Mouse (Mus musculus) lung, postnatal 25 days (tissue): ENCODE results near the gene Trem2.

Source experiments
- DNase-seq: peaks from one replicate; pipeline ENCODE4 v3.0.0; 2022; ENCODE audit warnings: low spot score

Gene Trem2

DNA sequence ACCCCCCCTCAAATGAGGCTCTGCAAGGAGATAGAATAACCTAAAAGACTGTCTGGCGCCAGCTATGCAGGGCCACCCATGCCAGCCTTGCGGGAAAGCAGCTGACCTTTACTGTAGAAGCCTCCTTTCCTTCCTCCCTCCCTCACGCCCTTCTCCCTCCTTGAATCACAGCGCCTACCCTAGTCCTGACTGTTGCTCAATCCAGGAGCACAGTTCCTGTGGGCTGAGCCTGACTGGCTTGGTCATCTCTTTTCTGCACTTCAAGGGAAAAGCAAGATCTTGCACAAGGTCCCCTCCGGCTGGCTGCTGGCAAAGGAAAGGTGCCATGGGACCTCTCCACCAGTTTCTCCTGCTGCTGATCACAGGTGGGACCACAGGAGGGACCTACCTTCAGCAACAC lies at the start of gene Trem2:
TSS of gene Trem2 (plus strand) at position 171 of the 400 bp plus-strand sequence.
- DNase-seq = peak; percentile 41

DNA sequence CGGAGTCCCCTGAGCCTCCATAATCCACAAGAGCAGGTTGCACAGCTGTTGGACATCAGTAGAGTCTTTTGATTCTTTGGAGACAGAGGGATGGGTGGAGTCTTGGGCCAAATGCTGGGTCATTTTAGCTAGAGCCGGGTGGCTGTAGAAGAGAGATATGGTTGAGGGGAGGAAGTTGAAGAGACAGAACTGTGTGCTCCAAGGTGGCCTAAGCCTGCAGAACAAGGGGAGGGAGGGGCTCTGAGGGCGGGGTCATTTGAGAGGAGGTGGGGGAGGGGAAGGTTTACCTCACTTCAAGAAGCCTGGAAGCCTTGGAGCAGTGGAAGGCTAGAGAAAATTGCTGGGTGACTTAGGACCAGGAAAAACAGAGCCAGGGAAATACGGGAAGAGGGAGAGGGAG lies 47.0 kb upstream of the Trem2 start, which contains the start of gene Treml2:
TSS of gene Treml2 (plus strand) at position 296 of the 400 bp plus-strand sequence.
- no peak for DNase-seq

DNA sequence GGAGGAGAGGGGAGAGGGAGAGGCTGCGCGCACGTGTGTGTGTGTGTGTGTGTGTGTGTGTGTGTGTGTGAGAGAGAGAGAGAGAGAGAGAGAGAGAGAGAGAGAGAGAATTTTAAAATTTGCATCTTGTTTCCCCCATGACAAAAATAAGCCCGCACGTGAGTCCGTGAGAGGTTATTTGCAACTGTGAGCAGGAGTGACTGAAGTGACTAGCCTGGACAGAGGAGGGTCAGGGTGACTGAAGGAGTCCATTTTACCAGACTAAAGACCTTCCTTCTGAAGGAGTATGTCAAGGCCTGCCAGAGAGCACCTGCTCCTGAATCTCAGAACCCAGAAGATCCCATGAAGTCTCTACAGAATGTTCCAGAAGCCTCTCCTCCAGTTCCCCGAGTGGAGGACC lies 46.4 kb upstream of the Trem2 start:
- no peak for DNase-seq

DNA sequence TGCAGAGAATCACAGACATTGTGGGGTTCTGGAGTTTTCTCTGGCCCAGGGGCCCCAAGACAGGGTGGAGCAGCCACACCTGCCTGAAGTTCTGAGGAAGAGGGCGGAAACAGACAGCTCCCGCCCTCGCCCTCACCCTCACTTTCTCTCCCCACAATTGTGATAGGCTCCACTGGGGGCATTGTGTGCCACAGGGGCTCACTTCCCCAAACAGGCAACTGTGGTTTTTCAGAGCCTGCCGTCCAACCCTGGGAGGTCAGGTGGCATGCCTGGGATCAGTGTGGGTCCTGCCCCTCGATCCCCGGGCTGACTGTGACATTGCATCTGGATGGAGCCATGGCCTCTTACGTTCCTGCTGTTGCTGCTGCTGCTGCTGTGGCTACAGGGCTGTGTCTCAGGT lies 46.0 kb upstream of the Trem2 start:
- peak; percentile 39 for DNase-seq

DNA sequence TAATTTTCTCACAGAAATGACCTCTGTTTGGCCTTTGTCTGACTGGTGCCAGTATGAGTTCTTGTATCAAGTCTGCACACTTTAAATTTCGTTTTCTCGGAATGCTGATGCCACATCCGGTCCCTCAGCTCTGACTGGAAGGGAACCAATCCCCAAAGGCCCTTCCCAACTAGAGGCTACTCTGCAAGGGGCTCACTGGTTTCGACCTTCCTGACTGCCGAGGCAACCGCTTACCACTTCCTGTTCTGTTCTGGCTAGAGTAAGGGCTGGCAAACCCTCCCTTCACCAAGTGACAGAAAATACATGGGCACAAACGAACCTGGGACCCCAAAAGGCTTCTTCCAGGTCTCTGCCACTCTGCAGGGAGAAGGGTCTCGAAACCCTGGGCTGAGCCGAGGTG lies 45.3 kb upstream of the Trem2 start:
- DNase-seq = peak; percentile 31

DNA sequence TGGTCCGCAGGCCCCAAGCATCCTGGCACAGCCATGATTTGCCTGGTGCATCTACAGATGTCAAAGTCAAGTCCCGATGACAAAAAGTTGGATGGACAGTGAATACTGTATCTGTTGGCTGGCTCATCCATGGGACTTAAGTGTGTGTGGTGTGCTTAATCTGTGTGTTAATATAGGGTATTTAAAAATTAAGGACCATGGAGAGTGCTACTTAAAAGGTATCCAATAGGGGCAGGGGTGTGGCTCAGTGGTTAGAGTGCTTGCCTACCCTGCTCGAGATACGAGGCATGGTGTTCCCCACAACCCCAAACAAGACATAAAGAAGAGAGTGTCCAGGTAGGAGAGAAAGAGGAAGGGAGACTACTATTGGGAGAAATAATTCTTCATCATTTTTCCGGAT lies 44.4 kb upstream of the Trem2 start:
- DNase-seq = no peak

DNA sequence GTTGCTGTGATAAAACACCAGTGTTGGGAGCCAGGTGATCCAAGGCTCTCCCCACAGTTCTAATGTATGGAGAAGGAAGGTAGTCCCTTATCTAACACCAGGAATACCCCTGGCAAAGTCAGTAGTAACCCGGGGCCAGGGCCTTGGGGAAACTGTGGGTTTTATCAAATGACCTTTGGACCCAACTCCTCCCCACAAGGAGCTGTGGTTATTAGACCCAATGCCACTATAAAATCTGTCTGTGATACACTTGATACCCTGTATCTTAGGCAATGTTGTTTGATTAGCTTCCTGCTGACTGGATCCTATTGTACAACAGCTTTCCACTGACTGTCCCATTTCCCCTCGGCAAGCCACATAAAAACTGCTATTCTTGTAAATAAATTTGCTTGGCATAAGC lies 34.1 kb upstream of the Trem2 start:
- no peak for DNase-seq

DNA sequence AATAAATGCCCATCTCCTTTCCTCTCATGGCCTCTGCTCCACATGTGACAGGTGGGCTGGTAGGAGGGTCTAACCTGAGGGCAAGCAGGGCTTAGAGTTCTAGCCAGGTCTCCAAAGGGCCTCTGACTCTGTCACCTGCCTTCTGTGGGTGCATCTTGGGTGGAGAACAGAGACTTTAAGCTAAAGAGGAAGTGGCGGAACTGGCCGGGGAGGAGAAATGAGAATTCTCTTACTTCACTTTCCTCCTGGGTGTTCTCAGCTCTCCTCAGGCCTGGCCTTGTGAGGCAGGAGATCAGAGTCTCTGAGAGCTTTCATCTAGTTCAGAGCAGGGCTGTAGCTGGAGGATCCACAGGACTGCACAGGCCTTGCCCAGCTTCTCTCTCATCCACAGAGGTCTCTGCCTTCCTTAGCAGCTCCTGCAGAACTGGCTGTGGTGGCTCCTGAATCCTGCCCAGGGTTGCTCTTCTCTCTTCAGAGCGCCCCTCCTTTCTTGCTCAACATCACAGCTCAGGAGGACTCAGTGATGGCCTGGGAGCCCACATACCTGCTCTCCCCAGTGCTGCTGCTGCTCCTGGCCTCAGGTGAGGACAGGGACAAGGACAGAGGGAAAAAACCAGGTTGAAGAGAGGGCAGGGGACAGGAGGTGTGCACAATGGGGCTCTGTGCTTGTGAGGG lies 30.2 kb upstream of the Trem2 start, which contains the start of gene B430306N03Rik:
TSS of gene B430306N03Rik (plus strand) at position 237 of the 675 bp plus-strand sequence.
- DNase-seq = peak; percentile 21

DNA sequence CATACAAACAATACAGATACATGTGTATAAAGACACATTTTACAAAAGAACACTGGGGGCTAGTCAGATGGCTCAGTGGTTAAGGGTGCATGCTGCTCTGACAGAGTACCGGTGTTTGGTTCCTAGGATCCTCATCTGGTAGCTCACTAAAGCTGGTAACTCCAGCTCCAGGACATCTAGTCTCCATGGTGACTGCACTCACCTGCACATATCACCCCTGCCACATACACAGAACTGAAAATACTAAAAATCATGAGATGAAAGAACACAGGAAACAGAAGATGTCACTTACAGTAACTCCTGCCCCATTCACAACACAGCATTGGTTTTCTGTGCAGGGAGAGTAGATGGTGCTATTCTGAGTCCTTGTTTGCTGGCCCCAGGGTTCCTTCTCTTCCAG lies 27.5 kb upstream of the Trem2 start:
- DNase-seq = no peak

DNA sequence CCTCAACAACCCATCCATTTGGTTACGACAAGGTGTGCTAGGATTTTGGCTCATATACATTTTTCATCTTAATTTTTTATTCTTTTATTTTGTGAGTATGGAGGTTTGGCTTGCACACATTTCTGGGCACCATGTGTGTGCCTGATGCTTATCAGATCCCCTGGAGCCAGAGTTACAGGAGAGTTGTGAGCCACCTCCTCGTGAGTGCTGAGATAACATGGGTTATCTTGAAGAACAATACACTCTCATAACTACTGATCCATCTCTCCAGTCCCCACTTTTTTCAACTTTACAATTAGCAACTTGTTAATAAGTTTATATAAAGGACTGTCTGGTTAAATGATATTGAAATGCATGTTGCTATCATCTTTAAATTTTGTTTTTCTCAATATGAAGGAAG lies 24.9 kb upstream of the Trem2 start:
- no peak for DNase-seq

DNA sequence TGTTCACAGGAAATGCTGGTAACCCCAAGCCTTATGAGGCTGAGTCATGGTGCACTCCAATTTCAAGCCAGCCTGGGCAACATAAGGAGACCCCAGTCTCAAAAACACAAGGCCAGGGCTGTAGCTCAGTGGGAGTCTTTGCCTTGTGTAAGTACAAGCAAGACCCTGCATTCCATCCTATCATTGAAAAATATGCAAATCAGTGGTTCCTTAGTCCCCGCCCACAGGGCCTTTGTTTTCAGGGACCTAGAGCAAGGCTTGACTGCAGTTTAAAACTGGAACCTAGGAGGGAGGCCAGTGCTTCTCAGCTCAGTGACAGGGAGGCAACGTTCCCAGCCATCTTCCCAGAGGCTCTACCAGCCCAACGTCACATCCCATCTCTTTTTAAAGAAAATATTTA lies 23.0 kb upstream of the Trem2 start:
- no peak for DNase-seq

DNA sequence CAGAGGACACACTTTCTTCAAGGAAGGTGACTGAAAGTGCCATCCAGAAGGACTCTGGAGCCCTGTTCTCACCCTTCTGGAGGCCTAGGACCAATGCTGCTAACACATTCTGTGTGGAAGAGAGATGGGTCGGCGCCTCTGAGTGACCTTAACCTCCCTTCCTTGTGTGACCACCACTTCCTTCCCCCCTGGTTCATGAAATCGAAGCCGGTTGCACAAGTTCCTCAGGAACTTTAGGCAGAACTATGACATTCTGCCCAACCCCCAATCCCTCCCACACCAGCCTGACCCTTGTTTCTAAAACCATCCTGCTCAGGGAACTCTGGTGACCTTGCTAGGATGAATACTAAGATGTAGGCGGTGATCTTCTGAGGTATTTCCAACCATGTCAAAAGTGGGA lies 21.9 kb upstream of the Trem2 start:
- DNase-seq = peak; percentile 48

DNA sequence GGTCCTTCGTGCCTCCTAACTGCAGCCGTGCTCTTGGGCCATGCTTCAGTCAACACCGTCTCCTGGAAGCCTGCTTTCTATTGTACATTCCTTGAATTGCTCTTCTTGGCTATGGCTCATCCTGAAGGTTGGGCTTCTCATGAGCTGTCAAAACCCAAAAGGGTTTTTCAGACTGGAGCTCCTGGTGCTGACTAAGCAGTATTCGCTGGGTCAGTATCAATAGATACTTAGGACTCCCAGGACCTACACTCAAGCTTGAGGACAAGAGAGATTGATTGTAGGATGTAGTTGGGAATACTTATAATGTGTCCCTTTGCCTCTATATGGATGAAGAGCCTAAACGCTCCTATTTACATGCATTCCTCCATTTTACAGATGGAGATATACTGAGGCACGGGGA lies 21.1 kb upstream of the Trem2 start:
- no peak for DNase-seq

DNA sequence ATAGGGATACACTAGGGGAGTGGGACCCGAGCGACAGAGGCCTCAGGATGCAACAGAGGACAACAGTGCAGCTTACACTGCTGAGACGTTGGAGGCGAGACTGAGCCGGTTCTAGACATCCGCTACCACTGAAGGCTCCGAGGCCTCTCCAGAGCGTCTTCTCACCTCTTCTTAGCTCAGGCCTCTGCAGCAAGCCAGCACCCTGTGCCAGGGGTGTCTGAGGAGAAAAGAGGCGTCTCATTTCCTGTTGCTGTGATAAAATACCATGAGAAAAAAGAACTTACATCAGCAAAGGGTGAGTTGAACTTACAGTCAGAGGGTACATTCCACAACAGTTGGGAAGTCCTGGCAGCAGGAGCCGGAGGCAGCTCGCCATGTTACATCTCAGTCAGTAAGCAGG lies 20.6 kb upstream of the Trem2 start:
- no peak for DNase-seq

DNA sequence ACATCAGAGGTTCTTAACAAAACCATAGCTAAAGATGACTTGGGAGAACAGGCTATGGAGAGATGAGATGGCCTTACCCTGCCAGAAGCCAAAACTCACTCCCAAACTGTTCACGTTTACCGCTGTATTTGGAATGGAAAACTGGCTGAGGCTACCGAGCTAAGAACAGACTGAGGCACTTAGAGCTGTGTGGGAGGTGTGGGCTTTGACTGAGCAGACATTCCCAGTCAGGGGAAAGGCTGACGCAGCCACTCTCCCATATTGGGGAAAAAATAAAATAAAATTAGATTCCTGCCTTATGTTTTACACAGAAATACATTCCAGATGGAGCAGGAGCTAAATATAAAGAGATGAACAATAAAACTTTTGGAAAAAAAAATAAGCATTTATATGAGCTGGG lies 19.5 kb upstream of the Trem2 start:
- no peak for DNase-seq

DNA sequence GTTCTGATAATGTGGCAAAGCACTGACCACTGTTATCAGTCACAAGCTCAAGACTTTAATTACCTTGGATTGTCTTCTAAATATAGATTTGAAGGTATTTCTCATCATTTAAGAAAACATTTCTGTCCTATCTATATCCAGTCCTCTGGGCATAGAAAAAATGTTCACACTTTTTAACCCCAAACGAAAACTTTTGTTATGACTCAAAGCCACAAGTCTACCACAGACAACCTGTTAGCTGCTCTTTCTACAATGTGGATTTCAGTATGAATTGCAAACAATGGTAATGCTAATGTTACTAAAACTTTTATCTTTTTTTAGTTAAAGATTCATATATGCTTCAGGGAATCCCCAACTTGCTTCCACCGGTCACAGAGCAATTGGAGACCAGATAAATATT lies 13.7 kb upstream of the Trem2 start:
- DNase-seq = no peak

DNA sequence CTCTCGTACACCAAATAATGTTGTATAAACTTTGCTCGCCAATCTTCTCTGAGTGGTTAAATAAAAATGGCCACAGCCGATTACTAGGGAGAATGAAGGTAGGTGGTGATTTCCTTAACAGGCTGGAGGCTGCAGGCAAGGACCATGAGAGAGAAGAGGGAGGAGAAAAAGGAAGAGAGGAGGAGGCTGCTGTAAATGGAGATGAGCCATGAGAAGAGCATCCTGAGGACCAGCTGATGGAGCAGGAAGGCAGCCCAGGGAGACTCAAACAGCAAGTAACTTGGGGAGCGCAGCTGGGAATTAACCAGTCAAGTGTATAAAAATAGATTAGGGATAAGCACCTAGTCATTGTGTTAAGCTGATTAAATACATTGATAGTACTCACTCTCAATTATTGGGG lies 12.0 kb upstream of the Trem2 start:
- no peak for DNase-seq

DNA sequence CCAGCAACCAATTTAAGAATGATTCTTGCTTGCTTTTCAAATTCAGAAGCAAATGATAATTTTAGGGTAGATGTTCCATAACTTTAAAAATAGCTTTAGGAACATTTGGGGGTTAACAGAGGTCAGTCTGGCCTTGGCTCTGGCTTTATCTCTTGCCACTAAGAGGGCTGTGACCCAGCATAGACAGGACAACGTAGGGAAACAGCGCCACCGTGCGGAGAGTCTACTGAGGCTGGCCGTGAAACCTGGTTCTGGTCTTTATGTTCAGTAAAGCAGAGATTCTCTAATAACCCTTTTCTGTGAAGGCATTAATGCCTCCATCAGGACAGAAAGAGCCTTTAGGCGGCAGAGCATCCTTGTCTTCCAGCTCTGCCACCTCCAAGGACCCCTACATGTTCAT lies 9.3 kb upstream of the Trem2 start:
- peak; percentile 79 for DNase-seq

DNA sequence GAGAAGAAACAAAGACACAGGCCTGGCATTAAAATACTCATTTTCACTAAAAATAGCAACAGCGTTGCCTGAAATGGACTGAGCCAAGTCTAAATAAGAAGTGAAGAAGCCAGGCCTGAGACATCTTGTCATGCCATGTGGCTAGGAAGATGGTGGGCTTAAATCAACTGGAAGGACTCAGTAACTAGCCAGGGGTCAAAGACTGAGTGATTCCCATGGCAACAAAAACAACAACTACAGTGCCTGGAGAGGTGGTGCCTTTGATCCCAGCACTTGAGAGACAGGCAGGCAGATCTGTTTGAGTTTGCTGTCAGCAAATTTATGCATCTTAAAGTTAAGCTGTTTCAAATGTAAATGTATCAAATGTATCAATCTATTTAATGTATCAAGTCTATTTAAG lies 5.9 kb upstream of the Trem2 start:
- DNase-seq = no peak

DNA sequence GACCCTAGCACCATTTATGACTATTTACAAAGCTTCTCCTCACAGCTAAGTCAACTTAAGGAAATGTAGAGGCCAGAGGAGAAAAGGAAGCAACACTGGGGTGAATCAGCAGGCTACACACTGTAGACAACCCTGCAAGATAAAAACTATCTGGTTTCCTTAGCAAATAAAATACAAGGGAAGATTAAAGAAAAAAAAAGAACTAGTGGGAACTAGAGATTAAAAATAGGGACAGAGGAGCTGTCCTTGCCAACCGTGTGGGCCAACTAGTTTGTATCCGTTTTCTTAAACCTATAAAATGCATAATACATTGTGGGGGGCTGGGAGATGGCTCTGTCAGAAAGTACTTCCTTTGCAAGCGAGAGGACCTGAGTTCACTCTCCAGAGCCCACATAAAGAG lies 4.3 kb upstream of the Trem2 start:
- DNase-seq = no peak

DNA sequence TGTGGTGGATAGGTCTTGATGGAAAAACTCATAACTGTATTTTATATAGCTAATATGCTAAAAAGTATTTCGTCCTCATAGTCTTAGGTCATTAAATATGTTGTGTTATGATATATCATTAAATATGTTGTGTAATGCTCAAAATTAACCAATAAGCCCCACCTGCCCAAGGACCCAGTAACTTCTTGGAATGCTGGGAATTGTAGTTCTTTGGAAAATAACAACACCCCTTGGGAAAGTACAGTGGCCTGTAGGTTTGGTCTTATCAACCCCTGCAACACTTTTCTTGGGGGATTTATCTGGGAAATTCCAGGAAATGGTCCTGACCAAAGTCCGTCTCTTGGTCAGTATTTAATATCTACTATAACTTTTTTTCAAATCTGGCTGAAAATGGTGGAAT lies 3.1 kb upstream of the Trem2 start:
- no peak for DNase-seq

DNA sequence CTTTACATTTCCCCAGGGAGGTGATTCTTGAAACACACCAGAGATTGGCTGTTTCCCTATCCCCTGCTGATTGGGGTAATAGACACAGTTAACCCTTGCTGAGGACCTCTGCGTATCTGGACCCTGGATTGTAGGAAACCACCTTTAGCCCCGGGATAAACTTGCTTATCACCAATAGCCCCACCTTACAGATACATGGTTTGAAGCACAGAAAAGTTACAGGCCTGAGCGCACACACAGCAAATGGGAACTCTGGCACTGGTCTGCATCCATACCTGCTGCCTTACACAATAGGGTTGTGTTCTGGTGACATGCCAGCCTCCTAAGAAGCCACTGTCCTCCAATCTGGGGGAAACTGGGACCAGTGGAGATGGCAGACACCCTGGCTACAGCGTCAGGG lies 377 bp upstream of the Trem2 start:
- DNase-seq = no peak

DNA sequence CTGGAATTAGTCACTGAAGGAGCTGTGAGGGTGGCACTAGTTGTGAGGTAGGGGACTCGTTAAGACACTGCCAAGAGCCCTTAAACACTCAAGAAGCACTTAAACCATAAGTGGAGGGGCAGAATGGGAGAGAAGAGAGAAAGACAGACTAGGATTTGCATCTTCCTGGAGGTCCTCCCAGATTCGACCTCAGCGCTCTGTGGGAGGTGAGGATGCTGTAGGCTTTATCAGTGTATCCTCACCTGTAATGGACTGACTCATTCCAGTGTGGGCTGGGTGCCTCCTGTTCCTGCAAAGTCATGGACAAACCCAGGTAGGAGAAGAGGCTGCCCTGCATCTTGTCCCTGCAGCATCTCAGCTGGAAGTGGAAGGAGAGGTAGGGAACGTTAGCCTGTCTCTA lies 633 bp downstream of the Trem2 start:
- no peak for DNase-seq

DNA sequence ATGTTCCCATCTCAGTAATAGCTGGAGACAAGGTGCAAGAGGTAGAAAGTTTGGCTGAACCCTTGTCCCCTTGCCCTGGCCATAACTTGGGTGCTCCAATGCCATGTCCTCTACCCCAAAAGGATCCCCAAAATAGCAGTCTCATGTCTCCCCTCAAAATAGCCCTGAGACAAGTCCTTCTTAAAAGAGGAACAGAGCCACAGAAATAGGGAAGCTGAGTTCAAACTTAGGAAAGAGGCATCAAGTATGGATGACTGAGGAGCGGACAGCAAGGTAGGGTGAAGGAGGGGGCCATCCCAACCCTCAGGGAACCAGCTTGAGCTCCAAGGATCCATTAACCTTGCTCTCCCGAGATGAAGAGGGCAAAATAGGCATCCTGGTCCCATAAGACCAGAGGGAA lies 1.1 kb downstream of the Trem2 start:
- no peak for DNase-seq
